Mouse (Mus musculus) erythroblast, embryonic 14.5 days (primary cell): ENCODE measurements around the gene Apbb2.

Experiments used
- GATA1 ChIP-seq: IDR thresholded peaks from 2 replicates; pipeline ENCODE4 v1.6.1; 2012; ENCODE audit warnings: low read length, inconsistent platforms, mixed read lengths
- TAL1 ChIP-seq: IDR thresholded peaks from 3 replicates; pipeline ENCODE4 v1.6.1; 2012; ENCODE audit warnings: low read length, inconsistent platforms, mixed read lengths

DNA sequence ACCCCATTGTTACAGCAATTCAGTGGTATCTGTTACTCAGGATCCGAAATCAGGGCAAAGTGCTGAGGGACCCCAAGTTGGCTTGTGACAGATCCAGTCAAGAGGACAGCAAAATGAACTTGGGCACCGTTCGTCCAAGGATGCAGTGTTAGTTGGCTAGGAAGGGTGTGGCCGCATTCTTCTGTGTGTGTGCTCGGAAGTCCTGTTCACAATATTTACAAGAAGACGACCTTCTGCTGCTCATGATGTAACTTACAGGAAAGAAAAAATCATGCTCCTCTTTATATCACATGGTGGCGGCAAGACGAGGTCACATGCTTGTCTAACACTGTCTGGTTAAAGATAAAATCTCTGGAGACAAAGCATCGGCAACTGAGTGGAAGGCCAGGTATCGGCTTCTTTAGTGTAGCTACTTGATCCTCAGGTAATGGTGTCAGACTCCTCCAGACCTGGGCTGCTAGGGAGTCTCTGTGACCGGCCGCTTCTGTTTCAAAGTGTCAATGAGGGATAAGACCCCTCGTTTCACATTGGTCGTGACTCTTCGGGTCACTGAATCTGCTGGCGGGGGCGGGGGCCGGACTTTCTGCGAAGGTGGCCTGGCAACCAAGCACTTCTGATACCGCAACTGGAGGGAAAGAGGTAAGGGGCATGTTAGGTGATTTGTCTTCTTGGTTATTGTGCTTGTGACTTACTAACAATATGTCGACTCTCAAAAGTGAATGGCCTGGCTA lies 316.3 kb downstream of the Apbb2 start:
- TF ChIP-seq TAL1 (no peak), GATA1 (no peak)
